Mouse (Mus musculus) kidney, postnatal 4 days (tissue): ENCODE data around the gene Bach1.

Experiments
- DNase-seq, 2 experiments: peaks; one replicate each; pipeline ENCODE4 v3.0.0; 2021; ENCODE audit warnings: mixed read lengths in 2 of 2

Bach1 gene

GRCm38 (mm10) chr16:87715221-87715620 is 16.5 kb downstream of the Bach1 start:
- DNase-seq: no peak

DNA sequence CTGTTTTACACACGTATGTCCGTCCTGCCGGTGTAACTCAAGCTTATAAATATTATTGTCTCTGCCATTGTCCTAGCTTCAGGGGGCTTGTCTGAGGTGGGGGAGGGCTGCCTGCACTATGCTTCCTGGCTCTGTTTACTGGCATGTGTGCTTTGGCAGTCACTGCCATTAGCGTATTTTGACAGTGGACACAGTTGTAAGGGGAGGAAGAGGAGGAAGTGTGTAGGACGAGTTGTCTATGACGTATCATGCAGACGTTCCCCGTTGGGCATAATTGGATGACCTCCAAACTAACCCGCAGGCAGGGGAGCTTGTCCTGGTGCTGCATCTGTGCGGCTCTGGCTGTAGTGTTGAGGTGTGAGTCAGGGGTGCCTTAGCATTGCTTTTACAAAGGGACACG is 17.5 kb downstream of the Bach1 start:
- DNase-seq: no peak

DNA sequence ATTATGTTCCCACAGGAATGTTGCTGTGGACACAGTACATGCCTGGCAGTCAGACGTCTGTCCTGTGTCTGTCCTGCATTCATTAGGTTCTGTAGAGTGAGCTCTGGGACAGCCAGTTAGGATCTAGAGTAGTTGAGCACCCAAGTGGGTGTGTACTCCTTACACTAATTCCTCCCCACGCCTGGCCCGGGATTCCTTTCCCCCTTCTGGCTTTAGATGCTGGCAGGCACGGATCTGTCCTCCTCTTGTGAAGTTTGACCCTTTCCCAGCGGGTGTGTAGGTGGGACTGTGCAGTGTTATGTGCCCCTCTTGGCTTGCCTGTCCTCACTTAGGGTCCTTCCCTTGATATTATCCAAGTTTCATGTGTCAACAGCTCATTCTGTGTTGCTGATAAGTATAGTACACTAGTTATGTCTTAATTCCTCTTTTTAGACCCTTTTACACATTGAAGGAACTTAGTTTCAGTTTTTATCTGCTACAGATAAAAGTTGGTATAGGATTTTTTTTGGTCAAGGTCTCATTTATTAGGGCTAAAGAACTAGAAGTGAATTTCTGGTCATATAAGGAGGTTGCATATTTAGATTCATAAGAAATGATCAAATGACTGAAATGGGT is 18.4 kb downstream of the Bach1 start:
- DNase-seq: no peak

DNA sequence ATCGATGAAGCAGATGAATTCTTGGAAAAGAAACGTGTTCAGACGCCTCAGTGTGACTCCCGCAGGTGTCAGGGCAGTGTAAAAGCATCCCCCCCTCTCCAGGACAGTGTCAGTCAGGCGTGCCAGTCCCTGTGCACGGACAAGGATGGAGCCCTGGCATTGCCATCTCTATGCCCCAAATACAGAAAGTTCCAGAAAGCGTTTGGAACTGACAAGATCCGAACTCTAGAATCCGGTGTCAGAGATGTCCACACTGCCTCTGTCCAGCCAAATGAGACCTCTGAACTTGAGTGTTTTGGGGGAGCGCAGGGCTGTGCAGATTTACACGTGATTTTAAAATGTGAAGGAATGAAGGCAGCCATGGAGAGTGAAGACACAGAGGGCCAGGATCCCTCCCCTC is 20.3 kb downstream of the Bach1 start:
- no peak for DNase-seq

DNA sequence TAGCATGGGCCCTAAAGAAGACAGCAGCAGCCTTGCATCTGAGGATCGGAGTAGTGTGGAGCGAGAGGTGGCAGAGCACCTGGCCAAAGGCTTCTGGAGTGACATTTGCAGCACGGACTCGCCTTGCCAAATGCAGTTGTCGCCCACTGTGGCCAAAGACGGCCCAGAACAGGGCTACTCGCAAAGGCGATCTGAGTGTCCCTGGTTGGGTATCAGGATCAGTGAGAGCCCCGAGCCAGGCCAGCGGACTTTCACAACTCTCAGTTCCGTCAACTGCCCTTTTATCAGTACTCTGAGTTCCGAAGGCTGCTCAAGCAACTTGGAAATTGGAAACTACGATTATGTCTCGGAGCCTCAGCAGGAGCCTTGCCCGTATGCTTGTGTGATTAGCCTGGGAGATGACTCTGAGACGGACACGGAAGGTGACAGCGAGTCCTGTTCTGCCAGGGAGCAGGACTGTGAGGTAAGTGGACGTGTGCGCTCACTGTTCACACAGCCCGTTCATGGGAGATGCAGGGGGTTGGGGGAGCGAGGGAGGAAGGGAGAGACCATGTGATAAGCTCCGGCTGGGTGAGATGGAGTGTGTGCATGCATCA is 21.0 kb downstream of the Bach1 start:
- no peak for DNase-seq

DNA sequence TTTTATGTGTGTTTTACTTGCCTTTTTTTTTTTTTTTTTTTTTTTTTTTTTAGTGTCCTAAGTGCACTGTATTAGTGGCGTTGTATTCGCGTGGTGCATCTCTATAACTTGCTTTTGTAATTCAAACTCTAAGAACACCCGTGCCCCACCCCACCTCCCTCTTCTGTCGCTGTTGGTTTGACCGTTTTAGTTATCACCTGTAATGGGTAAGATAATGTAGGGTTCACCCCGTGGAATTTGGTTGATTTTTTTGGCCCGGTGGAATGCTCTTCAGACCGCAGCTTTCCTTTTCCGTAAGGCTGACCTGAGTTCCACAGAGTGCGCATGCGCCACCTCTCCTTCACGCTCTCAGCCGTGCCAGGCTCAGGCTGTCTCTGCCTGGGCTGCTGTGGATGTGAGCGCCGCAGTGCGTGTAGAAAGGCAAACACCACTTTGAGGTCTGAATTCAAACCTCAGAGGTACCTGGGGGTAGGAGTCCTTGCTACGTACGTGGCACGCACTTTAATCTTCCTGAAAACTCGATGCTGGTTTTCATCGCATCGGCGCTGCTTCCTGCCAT is 22.2 kb downstream of the Bach1 start:
- DNase-seq: no peak

GRCm38 (mm10) chr16:87722857-87723256 is 24.1 kb downstream of the Bach1 start:
- DNase-seq: no peak

- no peak for DNase-seq
These were observed 24.7 kb downstream of the Bach1 start for GRCm38 (mm10) chr16:87723479-87723878.

GRCm38 (mm10) chr16:87724826-87725225 is 26.1 kb downstream of the Bach1 start:
- DNase-seq: no peak

GRCm38 (mm10) chr16:87725241-87725640 is 26.5 kb downstream of the Bach1 start:
- DNase-seq: no peak

GRCm38 (mm10) chr16:87725963-87726362 is 27.2 kb downstream of the Bach1 start:
- DNase-seq: no peak

DNA sequence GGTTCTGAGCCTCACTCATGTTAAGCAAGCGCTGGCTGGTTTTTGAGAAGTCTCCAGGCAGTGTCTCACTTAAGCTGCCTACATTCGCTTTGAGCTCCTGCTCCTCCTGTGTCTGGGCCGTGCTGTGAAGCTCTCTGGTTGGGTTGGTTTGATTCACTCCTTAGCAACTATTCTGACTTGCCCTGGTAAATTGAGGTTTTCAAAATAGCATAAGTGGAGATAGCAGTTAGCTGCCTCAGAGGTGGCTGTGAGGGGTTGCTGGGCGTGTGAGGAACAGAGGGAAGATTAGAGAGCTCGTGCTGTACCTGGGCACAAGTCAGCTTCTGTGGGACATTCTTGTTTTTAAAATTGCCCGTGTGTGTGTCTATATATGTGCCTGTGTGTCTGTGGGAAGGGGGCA is 27.6 kb downstream of the Bach1 start:
- no peak for DNase-seq

GRCm38 (mm10) chr16:87727250-87727649 is 28.5 kb downstream of the Bach1 start:
- no peak for DNase-seq

GRCm38 (mm10) chr16:87727918-87728317 is 29.2 kb downstream of the Bach1 start:
- no peak for DNase-seq

GRCm38 (mm10) chr16:87728703-87729102 is 30.0 kb downstream of the Bach1 start:
- no peak for DNase-seq

DNA sequence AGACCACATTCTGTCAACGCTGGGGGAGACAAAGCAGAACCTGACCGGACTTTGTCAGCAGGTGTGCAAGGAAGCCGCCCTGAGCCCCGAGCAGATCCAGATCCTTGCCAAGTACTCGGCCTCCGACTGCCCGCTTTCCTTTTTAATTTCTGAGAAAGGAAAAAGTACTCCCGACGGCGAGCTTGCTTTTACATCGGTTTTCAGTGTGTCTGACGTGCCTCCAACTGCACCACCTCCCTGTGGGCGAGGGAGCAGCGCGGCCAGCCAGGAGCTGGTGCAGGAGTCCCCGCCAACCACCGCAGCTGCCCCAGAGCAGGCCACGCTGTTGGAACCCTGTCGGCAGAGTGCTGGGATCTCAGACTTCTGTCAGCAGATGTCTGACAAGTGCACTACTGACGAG is 30.7 kb downstream of the Bach1 start:
- DNase-seq: no peak

DNA sequence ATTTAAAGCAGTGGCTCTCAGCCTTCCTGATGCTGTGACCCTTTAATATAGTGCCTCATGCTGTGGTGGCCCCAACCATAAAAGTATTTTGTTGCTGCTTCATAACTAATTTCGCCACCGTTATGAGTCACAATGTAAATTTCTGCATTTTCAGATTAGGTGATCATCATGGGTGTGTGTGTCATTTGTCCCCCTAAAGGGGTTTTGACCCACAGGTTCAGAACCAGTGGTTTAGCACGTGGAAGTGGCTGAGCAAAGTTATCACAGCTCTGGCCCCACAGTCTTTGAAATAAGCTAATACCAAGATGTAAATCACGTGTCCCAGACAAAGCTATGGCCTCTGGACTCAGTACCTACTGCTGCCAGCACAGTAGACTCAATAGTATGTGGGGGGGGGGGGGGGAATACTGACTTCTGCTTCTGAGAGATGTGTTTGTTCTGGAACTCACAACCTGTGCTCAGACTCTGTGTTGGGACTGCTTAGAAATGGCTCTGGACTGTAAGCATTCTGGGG is 36.2 kb downstream of the Bach1 start:
- DNase-seq: no peak

GRCm38 (mm10) chr16:87736106-87736505 is 37.4 kb downstream of the Bach1 start:
- peak in 1 of 2 experiments; percentile 38 for DNase-seq

GRCm38 (mm10) chr16:87737296-87737695 is 38.6 kb downstream of the Bach1 start:
- peak; percentile 28 to 30 for DNase-seq

DNA sequence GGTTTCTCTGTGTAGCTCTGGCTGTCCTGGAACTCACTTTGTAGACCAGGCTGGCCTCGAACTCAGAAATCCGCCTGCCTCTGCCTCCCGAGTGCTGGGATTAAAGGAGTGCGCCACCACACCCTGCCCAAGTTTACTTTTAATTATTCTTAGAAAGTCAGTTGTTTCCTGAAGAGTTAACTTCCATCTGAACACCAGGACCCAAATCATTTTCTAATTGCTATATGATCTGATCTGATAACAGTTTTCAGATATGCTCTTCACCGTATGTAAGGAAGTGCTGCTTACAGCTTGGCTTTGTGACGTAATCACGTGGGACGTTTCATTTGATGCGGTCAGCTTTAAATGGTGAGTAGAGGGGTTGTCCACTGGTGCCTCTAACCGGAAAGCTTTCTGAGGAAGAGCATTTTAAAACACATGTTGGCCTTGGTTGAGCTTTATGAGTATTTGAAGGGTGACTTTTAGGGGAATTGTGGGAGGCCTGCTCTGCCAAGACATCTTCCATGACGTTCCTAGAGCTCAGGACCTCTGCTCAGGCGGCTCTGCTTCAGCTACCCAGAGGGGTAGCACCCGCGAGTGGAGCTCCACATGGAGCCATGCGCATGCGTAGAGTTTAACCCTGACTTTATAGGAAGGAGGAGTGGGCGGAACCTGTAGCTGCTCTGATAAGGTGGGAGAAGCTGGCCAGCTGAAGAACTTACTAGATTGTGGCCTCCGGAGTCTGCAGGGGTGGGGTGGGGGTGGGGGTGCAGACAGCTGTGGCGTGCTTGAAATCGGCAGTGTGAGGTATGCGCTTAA is 39.3 kb downstream of the Bach1 start:
- no peak for DNase-seq

DNA sequence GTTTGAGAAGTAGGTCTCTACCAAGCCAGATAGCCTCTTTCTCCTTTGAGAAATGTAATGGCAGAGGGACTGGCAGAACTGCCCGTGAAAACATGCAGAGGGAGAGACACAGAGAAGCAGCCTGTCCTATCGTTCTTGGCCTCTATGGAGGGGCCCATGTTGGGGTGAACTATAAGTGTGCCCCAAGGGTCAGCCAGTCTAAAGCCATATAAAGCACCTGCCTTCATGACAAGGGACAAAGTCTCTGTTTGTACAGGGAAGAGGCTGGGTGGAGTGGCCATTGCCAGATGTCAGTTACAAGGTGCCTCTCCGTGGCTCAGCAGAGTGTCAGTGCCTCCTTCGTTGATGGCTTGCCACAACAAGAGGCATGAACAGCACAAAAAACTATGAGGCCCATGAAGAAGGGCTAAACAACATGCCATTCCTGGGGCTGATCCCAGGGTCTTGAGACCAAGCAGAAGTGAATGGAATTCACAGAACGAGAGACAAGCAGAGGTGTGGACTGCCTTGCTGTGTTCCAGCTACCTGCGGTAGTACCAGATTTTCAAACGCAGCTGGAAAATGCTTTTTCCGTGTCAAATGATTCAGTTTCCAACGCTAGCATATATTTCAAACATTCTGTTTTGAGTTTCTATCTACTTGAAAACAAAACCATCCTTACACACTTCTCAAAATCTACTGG is 42.4 kb downstream of the Bach1 start:
- no peak for DNase-seq

GRCm38 (mm10) chr16:87743661-87744060 is 44.9 kb downstream of the Bach1 start:
- no peak for DNase-seq

GRCm38 (mm10) chr16:87744338-87744737 is 45.6 kb downstream of the Bach1 start:
- DNase-seq: no peak
